Mouse (Mus musculus): ENCODE results near the gene Colq.

- TF ChIP-seq CTCF (IDR thresholded peaks at IDR 0.05; ENCODE audit: low read depth, low read length), result no peak
- no peak for TF ChIP-seq POLR2A (IDR thresholded peaks at IDR 0.05; ENCODE audit: insufficient read depth, low read length)
- no peak for TF ChIP-seq EP300 (IDR thresholded peaks at IDR 0.05; ENCODE audit: insufficient read depth, low read depth, low read length)
Measured at GRCm38 (mm10) chr14:31530847-31531246, 60.3 kb downstream of the Colq start.

Data from ES-Bruce4 (cell line).